Mouse (Mus musculus) midbrain, postnatal 0 days (tissue): ENCODE results near the gene Rnase9. TPM values are rescaled to one million over a fixed set of nuclear protein-coding genes. Genes with fewer than 3 reads are reported as not detected.
"Not testable (repeated sequence)": the region's sequence is repeated elsewhere in the genome, so short reads cannot be mapped to it uniquely, and the experiment has no call there.

Experiments used
- ATAC-seq: fragments of 200-750 bp; cut with Nextera tagmentation; 2 replicates; pipeline ENCODE4 v1.8.0; 2017; ENCODE audit warnings: moderate number of reproducible peaks, mild to moderate bottlenecking, moderate TSS enrichment, moderate library complexity; ENCODE audit not compliant: low FRiP score
- DNase-seq: peaks from one replicate; pipeline ENCODE4 v3.0.0-alpha.2; 2015; ENCODE audit warnings: low spot score
- H3K27ac ChIP-seq: fragments of 300-500 bp; sonication (generic); 2 replicates; pipeline ENCODE4 v1.5.1; 2014; ENCODE audit warnings: low read depth, mild to moderate bottlenecking, low read length, mixed read lengths
- H3K27me3 ChIP-seq: fragments of 300-500 bp; sonication (generic); 2 replicates; pipeline ENCODE4 v1.6.1; 2014; ENCODE audit warnings: low read length, control low read depth, mixed read lengths; ENCODE audit not compliant: insufficient read depth
- H3K36me3 ChIP-seq: fragments of 300-500 bp; sonication (generic); 2 replicates; pipeline ENCODE4 v1.6.1; 2014; ENCODE audit warnings: low read length, control low read depth, mixed read lengths; ENCODE audit not compliant: insufficient read depth
- H3K4me1 ChIP-seq: fragments of 300-500 bp; sonication (generic); 2 replicates; pipeline ENCODE4 v1.6.1; 2014; ENCODE audit warnings: mild to moderate bottlenecking, control low read depth, antibody characterized with exemption, low read length, mixed read lengths; ENCODE audit not compliant: insufficient read depth
- H3K4me2 ChIP-seq: fragments of 300-500 bp; sonication (generic); 2 replicates; pipeline ENCODE4 v1.6.1; 2014; ENCODE audit warnings: low read depth, mild to moderate bottlenecking, low read length, mixed read lengths; ENCODE audit not compliant: poor library complexity, severe bottlenecking
- H3K4me3 ChIP-seq: fragments of 300-500 bp; sonication (generic); 2 replicates; pipeline ENCODE4 v1.5.1; 2014; ENCODE audit warnings: low read depth, mild to moderate bottlenecking, low read length, moderate library complexity
- H3K9ac ChIP-seq: fragments of 300-500 bp; sonication (generic); replicated peaks from 2 replicates; pipeline ENCODE4 v1.6.1; 2014; ENCODE audit warnings: mild to moderate bottlenecking, low read length, moderate library complexity, mixed read lengths; ENCODE audit not compliant: poor library complexity, severe bottlenecking
- H3K9me3 ChIP-seq: fragments of 300-500 bp; sonication (generic); 2 replicates; pipeline ENCODE4 v1.6.1; 2016; ENCODE audit warnings: low read length, control low read depth
- CTCF ChIP-seq: IDR thresholded peaks from 2 replicates; pipeline ENCODE4 v1.5.1; 2016; ENCODE audit warnings: antibody characterized with exemption, mild to moderate bottlenecking
- WGBS: fragments of 180-500 bp; shearing (Covaris S2); extraction: QIAGEN DNeasy Blood & Tissue Kit; methylation state at CpG from one replicate; pipeline ENCODE4 v1.1.7; 2014; 5-methylcytosine and 5-hydroxymethylcytosine counted together
- polyA plus RNA-seq: library from polyadenylated mRNA; unstranded; fragments of >200 nt; fragmentation: Nextera tagmentation; extraction: Ambion mirVana; gene quantifications from 2 replicates; pipeline ENCODE4 v1.2.1, GENCODE M21; 2015
- total RNA-seq: library from RNA; depleted of rRNA; stranded (reverse); fragments of >200 nt; gene quantifications from 2 replicates; pipeline ENCODE4 v1.2.3, GENCODE M21; 2014

Gene Rnase9
- total and polyA plus RNA-seq, 2 experiments from 2014 or later, result not detected

DNA sequence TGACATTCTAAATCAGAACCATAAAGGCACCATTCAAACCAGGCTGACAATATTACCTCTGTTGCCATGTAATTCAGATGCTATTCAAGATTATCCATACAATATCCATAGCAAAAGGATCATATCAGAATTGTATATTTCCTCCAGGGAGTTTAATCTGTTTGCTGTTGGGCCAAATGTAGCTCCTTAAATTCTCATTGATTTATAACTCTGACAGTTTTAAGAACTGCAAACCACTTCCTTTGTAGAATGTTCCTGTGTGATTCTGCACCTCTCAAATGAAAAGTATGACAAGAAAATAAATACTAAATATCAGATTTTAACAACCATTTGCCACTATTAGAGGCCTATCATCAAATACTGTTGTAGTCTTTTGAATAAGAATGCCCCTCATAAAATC is 25.9 kb downstream of the Rnase9 start:
- TF ChIP-seq CTCF, result no peak
- ATAC-seq (no peak), DNase-seq (no peak)
- no peak overlapping the region for H3K27ac ChIP-seq
- no peaks in the 10 kb centered on the region for H3K4me1 ChIP-seq
- H3K4me3 ChIP-seq, result no peak overlapping the region
- H3K36me3 ChIP-seq, result no peaks in the 10 kb centered on the region
- no peaks in the 10 kb centered on the region for H3K27me3 ChIP-seq
- H3K9ac ChIP-seq, result no peak overlapping the region
- no peaks in the 10 kb centered on the region for H3K9me3 ChIP-seq
- H3K4me2 ChIP-seq, result no peak overlapping the region

DNA sequence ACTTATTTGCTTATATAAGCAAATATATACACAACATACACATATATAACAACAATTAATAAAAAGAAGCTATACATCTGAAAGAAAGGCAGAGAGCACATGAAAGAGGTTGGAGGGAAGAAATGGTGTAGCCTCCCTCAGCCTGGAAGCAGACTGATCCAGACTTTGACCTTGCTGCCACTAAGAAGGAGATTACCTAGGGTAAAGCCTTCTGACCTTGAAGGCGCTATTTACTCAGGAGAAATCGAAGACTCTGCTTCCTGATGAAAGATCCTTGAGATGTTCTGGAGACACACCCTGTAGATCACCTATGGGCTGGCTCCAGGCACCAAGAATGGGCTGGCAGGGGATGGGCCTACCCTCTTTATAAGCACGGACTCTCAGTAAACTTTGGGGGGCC is 26.9 kb downstream of the Rnase9 start:
- ATAC-seq, H3K36me3 ChIP-seq: not testable (repeated sequence)
- WGBS, result 93% methylated on average over 3 of the region's 3 CpGs

DNA sequence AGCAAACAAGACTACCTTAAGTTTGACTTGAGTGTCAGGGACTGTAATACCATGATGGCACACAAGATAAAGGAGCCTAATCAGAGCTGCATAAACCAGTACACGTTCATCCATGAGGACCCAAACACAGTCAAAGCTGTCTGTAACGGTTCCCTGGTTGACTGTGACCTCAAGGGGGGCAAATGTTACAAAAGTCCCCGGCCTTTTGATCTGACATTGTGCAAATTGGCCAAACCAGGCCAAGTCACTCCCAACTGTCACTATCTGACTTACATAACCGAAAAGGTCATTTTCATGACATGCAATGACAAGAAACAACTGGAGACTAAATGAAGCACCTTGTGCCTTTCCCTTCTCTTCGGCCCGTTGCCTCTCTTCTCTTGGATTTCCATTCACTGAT is 32.1 kb downstream of the Rnase9 start:
- H3K36me3 ChIP-seq, result no peaks in the 10 kb centered on the region
- no peak for ATAC-seq
- no peaks in the 10 kb centered on the region for H3K4me1 ChIP-seq
- no peaks in the 10 kb centered on the region for H3K27me3 ChIP-seq
- H3K27ac ChIP-seq, result no peak overlapping the region
- DNase-seq, result no peak
- H3K9me3 ChIP-seq, result no peaks in the 10 kb centered on the region
- 91% methylated on average over 6 of the region's 6 CpGs for WGBS
- no peak overlapping the region for H3K4me3 ChIP-seq
- no peak for TF ChIP-seq CTCF
- H3K9ac ChIP-seq, result no peak overlapping the region
- no peak overlapping the region for H3K4me2 ChIP-seq

More for the DNA sequence above, 26.9 kb downstream of the Rnase9 start:
- H3K4me2 ChIP-seq, H3K4me1 ChIP-seq, H3K27ac ChIP-seq, H3K9ac ChIP-seq, DNase-seq, H3K4me3 ChIP-seq, H3K9me3 ChIP-seq, H3K27me3 ChIP-seq: not testable (repeated sequence)

DNA sequence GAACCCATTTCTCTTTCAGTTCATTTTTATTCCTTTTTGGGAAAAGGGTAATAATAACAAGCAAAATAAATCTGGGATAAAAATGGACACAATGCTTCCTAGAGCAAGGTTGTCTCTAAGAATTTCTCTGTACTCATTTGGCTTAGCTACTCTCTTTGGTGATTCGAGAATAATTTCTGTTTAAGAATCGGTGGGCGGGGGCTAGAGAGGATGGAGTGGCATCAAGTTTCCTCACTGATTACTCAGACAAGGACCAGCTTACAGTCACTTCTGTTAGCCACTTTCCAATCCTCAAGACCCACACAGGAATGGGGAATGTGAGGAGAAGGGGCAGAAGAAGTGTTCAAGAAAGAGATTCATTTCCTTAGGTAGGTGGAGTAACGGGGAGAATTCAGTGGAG is 32.9 kb downstream of the Rnase9 start:
- Histone ChIP-seq H3K4me2 (no peak overlapping the region), H3K36me3 (no peaks in the 10 kb centered on the region), H3K27ac (no peak overlapping the region), H3K4me1 (no peaks in the 10 kb centered on the region), H3K9ac (no peak overlapping the region), H3K4me3 (no peak overlapping the region), H3K27me3 (no peaks in the 10 kb centered on the region), H3K9me3 (no peaks in the 10 kb centered on the region)
- WGBS, result 83% methylated on average over 4 of the region's 4 CpGs
- no peak for TF ChIP-seq CTCF
- ATAC-seq, result no peak
- no peak for DNase-seq

DNA sequence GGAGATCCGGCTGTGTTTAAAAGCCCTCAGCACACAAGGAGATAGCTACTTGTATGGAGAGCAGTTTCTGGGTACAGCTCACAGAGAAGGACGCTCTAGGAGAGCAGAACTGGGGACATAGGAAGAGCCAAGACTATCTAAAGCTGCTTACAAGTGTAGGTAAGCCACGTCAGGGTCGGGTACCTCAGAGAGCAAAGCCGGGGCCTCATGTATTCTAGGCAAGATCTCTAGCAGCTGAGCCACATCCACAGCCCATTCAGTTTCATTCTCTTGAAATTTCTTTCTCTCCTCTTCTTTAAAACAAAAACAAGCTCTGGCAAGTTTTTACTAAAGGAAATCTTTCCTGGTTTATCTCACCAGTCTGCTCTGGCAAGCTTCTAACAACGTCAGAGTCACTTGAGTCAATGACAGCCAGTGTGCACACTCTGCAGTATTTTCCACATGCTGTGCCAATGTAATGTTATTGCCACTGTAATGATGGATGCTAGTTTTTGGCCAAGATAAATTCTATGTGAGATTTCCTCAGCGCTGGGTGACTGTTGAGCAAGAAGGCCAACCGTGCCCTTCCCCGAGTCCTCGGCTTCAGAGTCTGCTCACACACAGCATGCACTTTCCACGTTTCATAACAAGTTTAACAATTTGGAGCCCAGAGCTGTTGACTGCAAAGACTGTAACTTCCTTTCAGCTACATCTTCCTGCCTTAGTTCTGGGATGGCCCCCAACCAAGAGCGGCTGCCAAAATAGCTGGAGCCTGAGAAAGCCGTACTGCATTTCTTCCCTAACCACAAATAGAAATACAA is 33.6 kb downstream of the Rnase9 start:
- H3K36me3 ChIP-seq, result no peaks in the 10 kb centered on the region
- no peaks in the 10 kb centered on the region for H3K4me1 ChIP-seq
- H3K4me3 ChIP-seq, result no peak overlapping the region
- 79% methylated on average over 13 of the region's 13 CpGs for WGBS
- H3K9ac ChIP-seq, result no peak overlapping the region
- no peaks in the 10 kb centered on the region for H3K27me3 ChIP-seq
- no peak overlapping the region for H3K27ac ChIP-seq
- no peak for TF ChIP-seq CTCF
- ATAC-seq (no peak), DNase-seq (peak; percentile 14)
- no peaks in the 10 kb centered on the region for H3K9me3 ChIP-seq
- no peak overlapping the region for H3K4me2 ChIP-seq

DNA sequence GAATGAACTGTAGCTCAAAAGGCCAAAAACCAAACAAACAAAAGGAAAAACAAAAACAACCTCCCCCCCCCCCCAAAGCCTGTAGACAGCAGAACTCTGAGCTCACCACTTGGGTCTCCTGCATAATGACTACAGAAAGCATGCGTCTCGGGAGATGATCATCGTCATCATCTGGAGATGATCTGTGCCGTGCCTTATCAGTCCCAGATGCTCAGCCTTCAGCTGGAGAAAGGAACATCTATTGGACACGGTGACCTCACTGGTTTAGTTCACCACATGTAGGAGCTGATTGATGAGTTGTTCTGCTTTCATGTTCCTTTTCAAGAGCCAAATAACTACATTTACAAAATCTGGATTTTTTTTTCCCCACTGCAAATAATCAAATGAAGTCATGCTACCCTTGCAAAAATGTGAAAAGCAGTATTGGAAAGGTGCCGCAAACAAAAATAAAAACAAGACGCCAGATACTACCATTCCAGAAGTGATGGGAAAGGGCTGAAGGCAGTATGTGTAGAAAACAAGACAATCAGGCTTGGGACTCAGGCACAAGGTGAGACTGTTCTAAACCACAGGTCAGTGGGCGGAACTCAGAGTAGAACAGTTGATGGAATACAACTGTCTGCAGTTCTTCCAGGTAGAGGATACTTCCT is 34.4 kb downstream of the Rnase9 start, which contains the start of gene Rnase10:
TSS of gene Rnase10 (plus strand) at position 600 of the 650 bp plus-strand sequence.
- H3K9ac ChIP-seq, result no peak within 1 kb of the TSS
- H3K9me3 ChIP-seq, result no peaks in the 10 kb centered on the region
- 92% methylated on average over 8 of the region's 8 CpGs for WGBS
- H3K4me3 ChIP-seq, result no peak within 1 kb of the TSS
- H3K4me2 ChIP-seq, result no peak within 1 kb of the TSS
- no peaks in the 10 kb centered on the region for H3K27me3 ChIP-seq
- no peaks in the 10 kb centered on the region for H3K4me1 ChIP-seq
- H3K36me3 ChIP-seq, result no peaks in the 10 kb centered on the region
- ATAC-seq (no peak), DNase-seq (no peak)
- H3K27ac ChIP-seq, result no peak within 1 kb of the TSS
- TF ChIP-seq CTCF, result no peak
